32 mouse cellular contexts compared by ENCODE assay signal in the genomic region with DNA sequence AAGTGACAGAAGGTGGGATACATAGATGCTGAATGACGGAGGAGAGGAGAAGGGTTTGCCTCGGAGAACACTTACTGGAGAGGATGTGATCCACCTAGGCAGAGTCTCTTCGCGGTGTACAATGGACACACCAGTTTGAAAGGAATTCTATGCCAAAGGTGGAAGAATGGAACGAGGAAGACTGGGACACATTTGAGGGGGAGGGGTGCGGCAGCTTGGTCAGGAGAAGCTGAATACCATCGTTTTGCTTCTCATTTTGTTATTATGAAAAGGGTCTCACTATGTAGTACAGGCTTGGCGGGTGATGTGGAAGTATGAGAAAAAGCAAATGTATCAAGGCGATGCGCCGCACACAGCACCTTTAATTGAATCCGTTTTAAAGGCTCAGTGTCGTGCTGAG. TPM values are rescaled to one million over a fixed set of nuclear protein-coding genes. Genes with fewer than 3 reads are reported as not detected.
DNase-seq lines count a peak whose midpoint lies in the region; ATAC-seq lines count a peak whose summit lies in the region.
"Had no signal": no experiment of that assay in that cellular context is flagged by ENCODE, and none has a peak within 500 bp of the region (broad histone marks: within the 10 kb centered on the region; RNA-seq: fewer than 3 reads in every experiment).

No protein-coding gene starts in this region.

- H3K9ac ChIP-seq in midbrain, embryonic 11.5 days (ENCODE audit: low read length): no peak overlapping the region
- no peak overlapping the region for H3K9ac ChIP-seq in midbrain, embryonic 15.5 days
- H3K9ac ChIP-seq: embryonic facial prominence, embryonic 13.5 days; embryonic facial prominence, embryonic 15.5 days; forebrain, embryonic 12.5 days had no signal

- no peak overlapping the region for H3K4me3 ChIP-seq in heart, embryonic 10.5 days
- no peak overlapping the region for H3K4me3 ChIP-seq in midbrain, embryonic 11.5 days (ENCODE audit: low read depth, low read length)
- no peak overlapping the region for H3K4me3 ChIP-seq in midbrain, embryonic 15.5 days
- H3K4me3 ChIP-seq: embryonic facial prominence, embryonic 13.5 days; embryonic facial prominence, embryonic 15.5 days; erythroblast, embryonic 14.5 days; forebrain, embryonic 12.5 days had no signal

- peak; percentile 69 for DNase-seq in heart, adult 11 months
- no peak for DNase-seq in heart, embryonic 10.5 days (ENCODE audit: low spot score)
- DNase-seq in midbrain, embryonic 11.5 days (ENCODE audit: low spot score, missing footprints): peak; percentile 69
- peak; percentile 34 for DNase-seq in ES-CJ7 (ENCODE audit: low read depth, low spot score)
- DNase-seq: adrenal gland, adult 2 months; adrenal gland, postnatal 10 days; adrenal gland, postnatal 25 days; B cell, adult 2 months; cerebellum, adult 11 months; cerebellum, adult 18-20 months; cerebellum, adult 8-10 months; cerebellum, adult 9-11 months; cerebellum, postnatal 14 days; cerebellum, postnatal 36 days; embryo, embryonic 11 days had no signal

- 83% methylated on average over 13 of the region's 13 CpGs for WGBS in heart, embryonic 10.5 days
- 87% methylated on average over 13 of the region's 13 CpGs for WGBS in midbrain, embryonic 11.5 days
- WGBS in midbrain, embryonic 15.5 days: 82% methylated on average over 13 of the region's 13 CpGs

- H3K4me1 ChIP-seq in heart, embryonic 10.5 days: 0 out of 2 replicates have a peak, but pooled peaks cover 5% of the 10 kb centered on the region
- H3K4me1 ChIP-seq in midbrain, embryonic 11.5 days (ENCODE audit: control insufficient read depth, insufficient read depth, low read length): peaks cover 4% of the 10 kb centered on the region; the same call in 1 of the 2 replicates
- H3K4me1 ChIP-seq in midbrain, embryonic 15.5 days: peaks cover 12% of the 10 kb centered on the region

- no peaks in the 10 kb centered on the region for H3K36me3 ChIP-seq in heart, embryonic 10.5 days
- no peaks in the 10 kb centered on the region for H3K36me3 ChIP-seq in midbrain, embryonic 11.5 days (ENCODE audit: control insufficient read depth, insufficient read depth, low read length)
- no peaks in the 10 kb centered on the region for H3K36me3 ChIP-seq in midbrain, embryonic 15.5 days (replicated peaks)
- H3K36me3 ChIP-seq: embryonic facial prominence, embryonic 13.5 days; embryonic facial prominence, embryonic 15.5 days; forebrain, embryonic 12.5 days had no signal

- H3K27ac ChIP-seq in heart, embryonic 10.5 days: no peak overlapping the region
- no peak overlapping the region for H3K27ac ChIP-seq in midbrain, embryonic 11.5 days (ENCODE audit: low read depth, low read length)
- no peak overlapping the region for H3K27ac ChIP-seq in midbrain, embryonic 15.5 days
- H3K27ac ChIP-seq: embryonic facial prominence, embryonic 13.5 days; embryonic facial prominence, embryonic 15.5 days; forebrain, embryonic 12.5 days had no signal

- ATAC-seq in midbrain, embryonic 11.5 days (ENCODE audit: low FRiP score): no peak
- ATAC-seq in midbrain, embryonic 15.5 days (replicated peaks): no peak
- no peak for ATAC-seq in erythroid progenitor cell, adult 5-6 weeks (replicated peaks; ENCODE audit: low FRiP score, poor library complexity, severe bottlenecking)
- ATAC-seq: CD4-positive, CD25-positive, alpha-beta regulatory T cell, adult 4 months; forebrain, embryonic 14.5 days; forebrain, embryonic 16.5 days had no signal

- H3K9me3 ChIP-seq in heart, embryonic 10.5 days: no peaks in the 10 kb centered on the region
- no peaks in the 10 kb centered on the region for H3K9me3 ChIP-seq in midbrain, embryonic 11.5 days (ENCODE audit: control insufficient read depth, low read length)
- H3K9me3 ChIP-seq in midbrain, embryonic 15.5 days: no peaks in the 10 kb centered on the region
- H3K9me3 ChIP-seq: embryonic facial prominence, embryonic 13.5 days; embryonic facial prominence, embryonic 15.5 days; forebrain, embryonic 12.5 days had no signal

- H3K4me2 ChIP-seq in midbrain, embryonic 11.5 days: no peak overlapping the region
- H3K4me2 ChIP-seq in midbrain, embryonic 15.5 days: no peak overlapping the region
- H3K4me2 ChIP-seq: embryonic facial prominence, embryonic 13.5 days; embryonic facial prominence, embryonic 15.5 days; forebrain, embryonic 12.5 days had no signal

- no peaks in the 10 kb centered on the region for H3K27me3 ChIP-seq in heart, embryonic 10.5 days (ENCODE audit: insufficient read depth, poor library complexity, severe bottlenecking)
- no peaks in the 10 kb centered on the region for H3K27me3 ChIP-seq in midbrain, embryonic 11.5 days (ENCODE audit: control insufficient read depth, insufficient read depth, low read length)
- no peaks in the 10 kb centered on the region for H3K27me3 ChIP-seq in midbrain, embryonic 15.5 days (replicated peaks)
- H3K27me3 ChIP-seq: CH12.LX; embryonic facial prominence, embryonic 13.5 days; embryonic facial prominence, embryonic 15.5 days; forebrain, embryonic 12.5 days had no signal

RNA-seq across cellular contexts. Expression of gene Apela, which starts 4.1 kb away (rescaled TPM):
- 10.7 and 13.8 TPM in 2 replicates for polyA plus RNA-seq in heart, embryonic 10.5 days (2016; fragmentation: Nextera tagmentation; extraction: Ambion mirVana)
- polyA plus RNA-seq in midbrain, embryonic 11.5 days (2014; fragmentation: Nextera tagmentation; extraction: Ambion mirVana): 1.3 and 2.3 TPM in 2 replicates
- polyA plus RNA-seq in midbrain, embryonic 15.5 days (2015; fragmentation: Nextera tagmentation; extraction: Ambion mirVana): 0.84 and 1.0 TPM in 2 replicates
- not detected in 2 replicates for total RNA-seq in erythroid progenitor cell, adult 5-6 weeks (2015; ENCODE audit: low replicate concordance)
- total RNA-seq in erythroid progenitor cell, adult 5-6 weeks (2017; ENCODE audit: low replicate concordance): not detected in 2 replicates
- total RNA-seq: adrenal gland, adult 2 months; adrenal gland, postnatal 10 days; adrenal gland, postnatal 25 days; CH12.LX; common myeloid progenitor, adult 5-6 weeks; MEL had no signal
- polyA plus RNA-seq: adrenal gland, adult 2 months; CD4-positive, CD25-positive, alpha-beta regulatory T cell, adult 4 months; erythroblast, embryonic 14.5 days had no signal

RNA-seq across cellular contexts. Expression of gene Trim60, which starts 14.7 kb away (rescaled TPM):
- not detected in 2 replicates for polyA plus RNA-seq in heart, embryonic 10.5 days (2016; fragmentation: Nextera tagmentation; extraction: Ambion mirVana)
- polyA plus RNA-seq in midbrain, embryonic 11.5 days (2014; fragmentation: Nextera tagmentation; extraction: Ambion mirVana): not detected in 2 replicates
- polyA plus RNA-seq in midbrain, embryonic 15.5 days (2015; fragmentation: Nextera tagmentation; extraction: Ambion mirVana): not detected in 2 replicates
- not detected in 2 replicates for total RNA-seq in erythroid progenitor cell, adult 5-6 weeks (2015; ENCODE audit: low replicate concordance)
- not detected in 2 replicates for total RNA-seq in erythroid progenitor cell, adult 5-6 weeks (2017; ENCODE audit: low replicate concordance)
- total RNA-seq: adrenal gland, adult 2 months; adrenal gland, postnatal 10 days; adrenal gland, postnatal 25 days; adrenal gland, postnatal 4 days; CH12.LX; common myeloid progenitor, adult 5-6 weeks; ES-E14; MEL had no signal
- polyA plus RNA-seq: adrenal gland, adult 2 months; brain, embryonic 14.5 days; CD4-positive, CD25-positive, alpha-beta regulatory T cell, adult 4 months; embryonic facial prominence, embryonic 11.5 days; embryonic facial prominence, embryonic 13.5 days; embryonic facial prominence, embryonic 15.5 days; forebrain, embryonic 12.5 days; forebrain, embryonic 14.5 days; forebrain, embryonic 16.5 days; frontal cortex, adult 2 months had no signal

RNA-seq across cellular contexts. Expression of gene Trim61, which starts 14.7 kb away (rescaled TPM):
- 0.16 TPM in 2 replicates for polyA plus RNA-seq in heart, embryonic 10.5 days (2016; fragmentation: Nextera tagmentation; extraction: Ambion mirVana)
- polyA plus RNA-seq in midbrain, embryonic 11.5 days (2014; fragmentation: Nextera tagmentation; extraction: Ambion mirVana): not detected in 2 replicates
- polyA plus RNA-seq in midbrain, embryonic 15.5 days (2015; fragmentation: Nextera tagmentation; extraction: Ambion mirVana): not detected in 2 replicates
- total RNA-seq in erythroid progenitor cell, adult 5-6 weeks (2015; ENCODE audit: low replicate concordance): not detected in 2 replicates
- not detected in 2 replicates for total RNA-seq in erythroid progenitor cell, adult 5-6 weeks (2017; ENCODE audit: low replicate concordance)
- total RNA-seq: adrenal gland, adult 2 months; adrenal gland, postnatal 10 days; adrenal gland, postnatal 25 days; adrenal gland, postnatal 4 days; CH12.LX; common myeloid progenitor, adult 5-6 weeks; MEL had no signal
- polyA plus RNA-seq: adrenal gland, adult 2 months; brain, embryonic 14.5 days; CD4-positive, CD25-positive, alpha-beta regulatory T cell, adult 4 months; embryonic facial prominence, embryonic 11.5 days; erythroblast, embryonic 14.5 days; forebrain, embryonic 14.5 days; forebrain, embryonic 16.5 days; frontal cortex, adult 2 months had no signal

RNA-seq across cellular contexts. Expression of gene Gm10663, which starts 41.8 kb away (rescaled TPM):
- polyA plus RNA-seq in heart, embryonic 10.5 days (2016; fragmentation: Nextera tagmentation; extraction: Ambion mirVana): not detected in 2 replicates
- not detected in 2 replicates for polyA plus RNA-seq in midbrain, embryonic 11.5 days (2014; fragmentation: Nextera tagmentation; extraction: Ambion mirVana)
- not detected in 2 replicates for polyA plus RNA-seq in midbrain, embryonic 15.5 days (2015; fragmentation: Nextera tagmentation; extraction: Ambion mirVana)
- total RNA-seq in erythroid progenitor cell, adult 5-6 weeks (2015; ENCODE audit: low replicate concordance): not detected in 2 replicates
- not detected in 2 replicates for total RNA-seq in erythroid progenitor cell, adult 5-6 weeks (2017; ENCODE audit: low replicate concordance)
- total RNA-seq: adrenal gland, adult 2 months; adrenal gland, postnatal 10 days; adrenal gland, postnatal 25 days; adrenal gland, postnatal 4 days; CH12.LX; common myeloid progenitor, adult 5-6 weeks; ES-E14; MEL had no signal
- polyA plus RNA-seq: adrenal gland, adult 2 months; brain, embryonic 14.5 days; CD4-positive, CD25-positive, alpha-beta regulatory T cell, adult 4 months; embryonic facial prominence, embryonic 11.5 days; embryonic facial prominence, embryonic 13.5 days; embryonic facial prominence, embryonic 15.5 days; erythroblast, embryonic 14.5 days; forebrain, embryonic 12.5 days; forebrain, embryonic 14.5 days; forebrain, embryonic 16.5 days; frontal cortex, adult 2 months had no signal

RNA-seq across cellular contexts. Expression of gene Trim75, which starts 45.4 kb away (rescaled TPM):
- polyA plus RNA-seq in heart, embryonic 10.5 days (2016; fragmentation: Nextera tagmentation; extraction: Ambion mirVana): not detected in 2 replicates
- polyA plus RNA-seq in midbrain, embryonic 11.5 days (2014; fragmentation: Nextera tagmentation; extraction: Ambion mirVana): not detected in 2 replicates
- polyA plus RNA-seq in midbrain, embryonic 15.5 days (2015; fragmentation: Nextera tagmentation; extraction: Ambion mirVana): 0.18 and 0.19 TPM in 2 replicates
- total RNA-seq in erythroid progenitor cell, adult 5-6 weeks (2015; ENCODE audit: low replicate concordance): not detected in 2 replicates
- not detected in 2 replicates for total RNA-seq in erythroid progenitor cell, adult 5-6 weeks (2017; ENCODE audit: low replicate concordance)
- total RNA-seq: adrenal gland, adult 2 months; adrenal gland, postnatal 10 days; adrenal gland, postnatal 25 days; adrenal gland, postnatal 4 days; CH12.LX; common myeloid progenitor, adult 5-6 weeks; MEL had no signal
- polyA plus RNA-seq: adrenal gland, adult 2 months; brain, embryonic 14.5 days; CD4-positive, CD25-positive, alpha-beta regulatory T cell, adult 4 months; embryonic facial prominence, embryonic 11.5 days; embryonic facial prominence, embryonic 13.5 days; erythroblast, embryonic 14.5 days; forebrain, embryonic 12.5 days; frontal cortex, adult 2 months had no signal
